Mouse (Mus musculus): ENCODE measurements around the gene Cubn. TPM values are rescaled to one million over a fixed set of nuclear protein-coding genes. Genes with fewer than 3 reads are reported as not detected.

Gene Cubn
- polyA plus RNA-seq, 1 experiment from 2014 or later: 0.40 TPM

GRCm38 (mm10) chr2:13290661-13291060 is 201.0 kb downstream of the Cubn start:
- 0% methylated on average over 1 of the region's 1 CpGs for WGBS
- 0 out of 2 replicates have a peak, but pooled peaks have one; percentile 37 for ATAC-seq
- H3K4me1 ChIP-seq (ENCODE audit: control insufficient read depth, insufficient read depth, low read depth, low read length): no peaks in the 10 kb centered on the region
- H3K27ac ChIP-seq (ENCODE audit: low read depth, low read length): no peak overlapping the region
- H3K36me3 ChIP-seq (ENCODE audit: control insufficient read depth, insufficient read depth, low read length): no peaks in the 10 kb centered on the region
- H3K27me3 ChIP-seq (replicated peaks; ENCODE audit: control insufficient read depth, insufficient read depth, low read length): no peaks in the 10 kb centered on the region
- no peak overlapping the region for H3K9ac ChIP-seq (ENCODE audit: low read depth, low read length)
- no peaks in the 10 kb centered on the region for H3K9me3 ChIP-seq (ENCODE audit: control insufficient read depth, low read length)
- no peak overlapping the region for H3K4me2 ChIP-seq (ENCODE audit: low read length)
- H3K4me3 ChIP-seq (ENCODE audit: low read length): no peak overlapping the region

DNA sequence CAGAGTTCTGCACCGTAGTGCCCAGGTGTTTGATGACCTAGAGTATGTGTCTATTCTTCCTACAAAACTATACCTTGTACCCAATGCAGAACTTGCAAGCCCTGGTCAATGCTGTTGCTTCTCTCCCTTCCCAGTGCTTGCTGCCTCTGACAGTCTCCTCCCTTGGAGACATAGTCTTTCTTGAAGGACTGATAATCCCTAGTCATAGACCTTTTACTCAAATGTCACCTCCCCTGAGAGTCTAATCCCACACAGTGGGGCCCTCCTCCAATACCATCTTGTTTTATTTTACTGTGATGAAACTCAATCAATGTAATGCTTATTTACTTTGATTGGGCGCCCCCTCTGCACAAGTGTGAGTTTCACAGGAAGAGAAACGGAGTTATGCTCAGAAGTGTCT is 201.5 kb downstream of the Cubn start:
- Histone ChIP-seq H3K36me3 (ENCODE audit: control insufficient read depth, insufficient read depth, low read length) (no peaks in the 10 kb centered on the region), H3K9ac (ENCODE audit: low read depth, low read length) (no peak overlapping the region), H3K27me3 (replicated peaks; ENCODE audit: control insufficient read depth, insufficient read depth, low read length) (no peaks in the 10 kb centered on the region), H3K4me1 (ENCODE audit: control insufficient read depth, insufficient read depth, low read depth, low read length) (no peaks in the 10 kb centered on the region), H3K9me3 (ENCODE audit: control insufficient read depth, low read length) (no peaks in the 10 kb centered on the region), H3K4me3 (ENCODE audit: low read length) (no peak overlapping the region), H3K4me2 (ENCODE audit: low read length) (no peak overlapping the region), H3K27ac (ENCODE audit: low read depth, low read length) (no peak overlapping the region)
- WGBS: 74% methylated on average over 3 of the region's 3 CpGs
- ATAC-seq: no peak

GRCm38 (mm10) chr2:13278114-13278862 is 213.3 kb downstream of the Cubn start:
- Histone ChIP-seq H3K9ac (ENCODE audit: low read depth, low read length) (no peak overlapping the region), H3K4me2 (ENCODE audit: low read length) (0 out of 2 replicates have a peak overlapping the region, but pooled peaks have one; percentile 27), H3K4me1 (ENCODE audit: control insufficient read depth, insufficient read depth, low read depth, low read length) (no peaks in the 10 kb centered on the region), H3K27me3 (replicated peaks; ENCODE audit: control insufficient read depth, insufficient read depth, low read length) (no peaks in the 10 kb centered on the region), H3K9me3 (ENCODE audit: control insufficient read depth, low read length) (no peaks in the 10 kb centered on the region), H3K4me3 (ENCODE audit: low read length) (no peak overlapping the region), H3K36me3 (ENCODE audit: control insufficient read depth, insufficient read depth, low read length) (no peaks in the 10 kb centered on the region), H3K27ac (ENCODE audit: low read depth, low read length) (no peak overlapping the region)
- peak; percentile 78 for ATAC-seq
- WGBS: 60% methylated on average over 10 of the region's 10 CpGs

DNA sequence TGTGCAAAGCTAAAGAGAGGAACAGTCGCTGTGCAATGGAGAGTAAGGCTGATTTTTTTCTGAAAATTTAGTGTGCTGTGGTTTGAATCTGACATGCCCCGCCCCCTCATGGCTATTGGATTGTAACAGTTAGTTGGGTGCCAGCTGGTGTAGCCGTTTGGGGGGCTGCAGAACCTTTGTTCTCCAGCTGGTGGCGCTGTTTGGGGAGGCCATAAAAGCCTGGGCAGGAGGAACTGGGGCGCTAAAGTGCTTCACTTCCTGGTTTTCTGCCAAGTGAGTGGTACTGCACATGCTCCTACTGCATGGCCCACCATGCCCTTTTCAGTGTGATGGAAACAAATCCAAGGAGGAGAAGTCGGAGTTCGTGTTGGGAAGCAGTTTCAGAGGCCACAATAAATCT is 215.7 kb downstream of the Cubn start:
- Histone ChIP-seq H3K4me3 (ENCODE audit: low read length) (no peak overlapping the region), H3K9ac (ENCODE audit: low read depth, low read length) (no peak overlapping the region), H3K36me3 (ENCODE audit: control insufficient read depth, insufficient read depth, low read length) (no peaks in the 10 kb centered on the region), H3K27ac (ENCODE audit: low read depth, low read length) (no peak overlapping the region), H3K4me2 (ENCODE audit: low read length) (no peak overlapping the region), H3K9me3 (ENCODE audit: control insufficient read depth, low read length) (no peaks in the 10 kb centered on the region), H3K4me1 (ENCODE audit: control insufficient read depth, insufficient read depth, low read depth, low read length) (peaks cover under 1% of the 10 kb centered on the region), H3K27me3 (replicated peaks; ENCODE audit: control insufficient read depth, insufficient read depth, low read length) (no peaks in the 10 kb centered on the region)
- WGBS: 62% methylated on average over 7 of the region's 7 CpGs
- ATAC-seq: no peak

DNA sequence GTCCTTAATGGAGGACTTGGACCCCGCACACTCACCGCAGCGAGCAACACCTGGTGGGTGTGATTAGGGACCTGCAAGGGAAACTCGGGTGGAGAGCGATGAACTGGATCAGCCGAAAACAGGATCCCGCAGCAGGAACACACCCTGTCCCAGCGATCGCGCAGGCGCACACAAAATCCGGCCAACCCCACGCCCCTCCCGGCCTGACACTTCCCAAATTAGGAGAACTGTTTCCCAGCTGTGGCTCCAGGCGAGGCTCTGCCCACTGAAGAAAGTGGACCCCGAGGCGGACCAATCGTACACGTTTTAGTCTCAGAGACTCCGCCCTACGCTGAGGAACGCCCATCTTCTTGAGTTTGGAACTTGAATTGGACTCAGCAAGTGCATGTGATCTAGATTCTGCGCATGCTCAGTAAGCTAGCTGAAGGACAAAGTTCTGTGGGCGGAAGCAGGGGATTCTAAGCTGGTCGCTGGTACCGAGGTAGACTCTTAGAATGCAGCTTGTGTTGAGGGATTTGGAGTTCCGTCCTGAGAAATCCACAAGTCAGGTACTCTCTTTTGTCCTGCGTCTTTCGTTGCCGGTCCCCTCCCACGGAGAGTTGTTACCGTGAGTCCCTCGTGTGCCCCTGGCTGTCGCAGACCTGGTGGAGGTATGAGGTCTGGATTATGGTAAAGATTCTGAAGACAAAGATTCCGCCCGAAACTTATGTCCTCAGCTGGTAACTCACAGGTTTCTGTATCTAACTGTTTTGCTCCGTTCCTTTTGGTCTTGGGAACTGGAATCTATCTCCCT is 220.3 kb downstream of the Cubn start, which contains the start of gene Rsu1:
Gene Rsu1, minus strand, starts transcription at position 251 of the 793 bp plus-strand sequence.
- H3K4me2 ChIP-seq (ENCODE audit: low read length): peak within 1 kb of the TSS; percentile 90
- H3K27me3 ChIP-seq (replicated peaks; ENCODE audit: control insufficient read depth, insufficient read depth, low read length): no peaks in the 10 kb centered on the region
- H3K4me3 ChIP-seq (ENCODE audit: low read length): peak within 1 kb of the TSS; percentile 62
- H3K9ac ChIP-seq (ENCODE audit: low read depth, low read length): peak within 1 kb of the TSS; percentile 79
- H3K36me3 ChIP-seq (ENCODE audit: control insufficient read depth, insufficient read depth, low read length): no peaks in the 10 kb centered on the region
- WGBS: under 1% methylated on average over 37 of the region's 37 CpGs
- peak; percentile 100 for ATAC-seq
- peak within 1 kb of the TSS; percentile 68; the same call in 1 of the 2 replicates for H3K27ac ChIP-seq (ENCODE audit: low read depth, low read length)
- peaks cover 9% of the 10 kb centered on the region for H3K4me1 ChIP-seq (ENCODE audit: control insufficient read depth, insufficient read depth, low read depth, low read length)
- no peaks in the 10 kb centered on the region for H3K9me3 ChIP-seq (ENCODE audit: control insufficient read depth, low read length)

GRCm38 (mm10) chr2:13270736-13271135 is 220.9 kb downstream of the Cubn start:
- ATAC-seq: no peak
- Histone ChIP-seq H3K4me3 (ENCODE audit: low read length) (peak overlapping the region; percentile 62), H3K27ac (ENCODE audit: low read depth, low read length) (peak overlapping the region; percentile 68; the same call in 1 of the 2 replicates), H3K4me1 (ENCODE audit: control insufficient read depth, insufficient read depth, low read depth, low read length) (peaks cover 9% of the 10 kb centered on the region), H3K27me3 (replicated peaks; ENCODE audit: control insufficient read depth, insufficient read depth, low read length) (no peaks in the 10 kb centered on the region), H3K9ac (ENCODE audit: low read depth, low read length) (peak overlapping the region; percentile 79), H3K4me2 (ENCODE audit: low read length) (peak overlapping the region; percentile 90), H3K9me3 (ENCODE audit: control insufficient read depth, low read length) (no peaks in the 10 kb centered on the region), H3K36me3 (ENCODE audit: control insufficient read depth, insufficient read depth, low read length) (no peaks in the 10 kb centered on the region)
- 56% methylated on average over 8 of the region's 8 CpGs for WGBS

- H3K4me2 ChIP-seq (ENCODE audit: low read length): no peak overlapping the region
- H3K4me1 ChIP-seq (ENCODE audit: control insufficient read depth, insufficient read depth, low read depth, low read length): peaks cover 9% of the 10 kb centered on the region
- no peak overlapping the region for H3K4me3 ChIP-seq (ENCODE audit: low read length)
- ATAC-seq: no peak
- H3K27me3 ChIP-seq (replicated peaks; ENCODE audit: control insufficient read depth, insufficient read depth, low read length): no peaks in the 10 kb centered on the region
- H3K9me3 ChIP-seq (ENCODE audit: control insufficient read depth, low read length): no peaks in the 10 kb centered on the region
- no peaks in the 10 kb centered on the region for H3K36me3 ChIP-seq (ENCODE audit: control insufficient read depth, insufficient read depth, low read length)
- 97% methylated on average over 4 of the region's 4 CpGs for WGBS
- H3K9ac ChIP-seq (ENCODE audit: low read depth, low read length): no peak overlapping the region
- no peak overlapping the region for H3K27ac ChIP-seq (ENCODE audit: low read depth, low read length)
Measured at GRCm38 (mm10) chr2:13268681-13269293, 222.8 kb downstream of the Cubn start.

DNA sequence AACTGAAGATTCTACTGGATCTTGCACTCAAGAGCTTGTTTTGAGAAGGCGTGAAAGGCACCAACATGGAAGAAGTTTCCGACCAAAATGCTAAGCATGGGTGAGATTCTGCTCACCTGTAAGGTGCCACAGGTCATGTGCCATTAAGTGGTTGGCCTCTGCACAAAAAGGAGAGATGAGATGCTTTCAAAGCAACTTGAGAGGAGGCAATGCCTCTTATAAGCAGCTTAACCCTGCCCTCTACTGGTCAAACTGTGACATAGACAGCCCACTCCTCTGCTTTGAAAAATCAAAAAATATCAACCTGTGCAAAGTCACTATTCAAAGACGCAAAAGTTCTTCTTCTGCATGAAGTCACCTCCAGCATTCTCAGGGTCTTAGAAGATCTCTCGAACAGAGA is 226.7 kb downstream of the Cubn start:
- H3K4me3 ChIP-seq (ENCODE audit: low read length): no peak overlapping the region
- no peak overlapping the region for H3K9ac ChIP-seq (ENCODE audit: low read depth, low read length)
- no peaks in the 10 kb centered on the region for H3K9me3 ChIP-seq (ENCODE audit: control insufficient read depth, low read length)
- H3K4me2 ChIP-seq (ENCODE audit: low read length): no peak overlapping the region
- peak; percentile 79 for ATAC-seq
- H3K4me1 ChIP-seq (ENCODE audit: control insufficient read depth, insufficient read depth, low read depth, low read length): no peaks in the 10 kb centered on the region; the same call in 1 of the 2 replicates
- H3K36me3 ChIP-seq (ENCODE audit: control insufficient read depth, insufficient read depth, low read length): no peaks in the 10 kb centered on the region
- 57% methylated on average over 4 of the region's 4 CpGs for WGBS
- H3K27ac ChIP-seq (ENCODE audit: low read depth, low read length): no peak overlapping the region
- H3K27me3 ChIP-seq (replicated peaks; ENCODE audit: control insufficient read depth, insufficient read depth, low read length): no peaks in the 10 kb centered on the region

DNA sequence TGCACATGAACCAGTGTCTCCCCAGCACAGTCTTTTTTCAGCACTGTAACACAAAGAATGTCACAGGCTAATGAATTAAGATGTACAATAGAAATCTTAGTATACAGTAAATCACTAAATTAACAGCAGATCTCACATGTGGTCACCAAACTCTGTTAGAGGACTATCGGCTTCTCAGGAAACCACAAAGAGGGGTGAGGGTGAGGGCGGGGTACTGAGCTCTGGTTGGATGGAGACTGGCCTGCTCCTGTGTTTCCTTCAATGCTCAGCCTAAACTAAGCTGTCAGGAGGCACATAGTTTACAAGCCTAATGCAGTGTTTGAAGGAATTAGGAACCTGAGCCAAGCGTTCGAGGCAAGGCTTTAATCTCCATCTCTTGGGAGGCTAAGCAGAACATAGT is 228.5 kb downstream of the Cubn start:
- no peak overlapping the region for H3K4me2 ChIP-seq (ENCODE audit: low read length)
- no peaks in the 10 kb centered on the region for H3K27me3 ChIP-seq (replicated peaks; ENCODE audit: control insufficient read depth, insufficient read depth, low read length)
- H3K4me3 ChIP-seq (ENCODE audit: low read length): no peak overlapping the region
- no peak for ATAC-seq
- no peaks in the 10 kb centered on the region for H3K36me3 ChIP-seq (ENCODE audit: control insufficient read depth, insufficient read depth, low read length)
- H3K9ac ChIP-seq (ENCODE audit: low read depth, low read length): no peak overlapping the region
- no peak overlapping the region for H3K27ac ChIP-seq (ENCODE audit: low read depth, low read length)
- WGBS: 76% methylated on average over 4 of the region's 4 CpGs
- H3K9me3 ChIP-seq (ENCODE audit: control insufficient read depth, low read length): no peaks in the 10 kb centered on the region
- H3K4me1 ChIP-seq (ENCODE audit: control insufficient read depth, insufficient read depth, low read depth, low read length): no peaks in the 10 kb centered on the region

All from hindbrain, embryonic 16.5 days (tissue).